Mouse (Mus musculus) neural tube, embryonic 11.5 days (tissue): ENCODE results near the gene Rapsn. TPM values are rescaled to one million over a fixed set of nuclear protein-coding genes. Genes with fewer than 3 reads are reported as not detected.

Source experiments
- ATAC-seq: fragments of 200-750 bp; cut with Nextera tagmentation; 2 replicates; pipeline ENCODE4 v1.8.0; 2017; ENCODE audit warnings: moderate number of reproducible peaks, mild to moderate bottlenecking, moderate TSS enrichment, moderate library complexity; ENCODE audit not compliant: insufficient read depth, low FRiP score, low TSS enrichment
- DNase-seq: peaks from one replicate; pipeline ENCODE4 v3.0.0-alpha.2; 2015; ENCODE audit warnings: low spot score
- H3K27ac ChIP-seq: fragments of 300-500 bp; sonication (generic); 2 replicates; pipeline ENCODE4 v1.5.1; 2014; ENCODE audit warnings: low read depth, mild to moderate bottlenecking, low read length
- H3K27me3 ChIP-seq: fragments of 300-500 bp; sonication (generic); 2 replicates; pipeline ENCODE4 v1.6.1; 2014; ENCODE audit warnings: mild to moderate bottlenecking, low read length, mixed read lengths; ENCODE audit not compliant: control insufficient read depth, insufficient read depth
- H3K36me3 ChIP-seq: fragments of 300-500 bp; sonication (generic); 2 replicates; pipeline ENCODE4 v1.6.1; 2014; ENCODE audit warnings: mild to moderate bottlenecking, low read length, moderate library complexity, mixed read lengths; ENCODE audit not compliant: control insufficient read depth, insufficient read depth
- H3K4me1 ChIP-seq: fragments of 300-500 bp; sonication (generic); 2 replicates; pipeline ENCODE4 v1.6.1; 2014; ENCODE audit warnings: low read length, mixed read lengths; ENCODE audit not compliant: control insufficient read depth, insufficient read depth
- H3K4me2 ChIP-seq: fragments of 300-500 bp; sonication (generic); 2 replicates; pipeline ENCODE4 v1.6.1; 2014; ENCODE audit warnings: low read depth, mild to moderate bottlenecking, moderate library complexity
- H3K4me3 ChIP-seq: fragments of 300-500 bp; sonication (generic); 2 replicates; pipeline ENCODE4 v1.5.1; 2014; ENCODE audit warnings: low read depth, low read length
- H3K9ac ChIP-seq: fragments of 300-500 bp; sonication (generic); 2 replicates; pipeline ENCODE4 v1.6.1; 2014; ENCODE audit warnings: mild to moderate bottlenecking, low read length
- H3K9me3 ChIP-seq: fragments of 300-500 bp; sonication (generic); 2 replicates; pipeline ENCODE4 v1.6.1; 2016; ENCODE audit warnings: low read length; ENCODE audit not compliant: control insufficient read depth
- WGBS: fragments of 180-500 bp; shearing (Covaris S2); extraction: QIAGEN DNeasy Blood & Tissue Kit; methylation state at CpG from one replicate; pipeline ENCODE4 v1.1.7; 2014; 5-methylcytosine and 5-hydroxymethylcytosine counted together
- polyA plus RNA-seq: library from polyadenylated mRNA; unstranded; fragments of >200 nt; fragmentation: Nextera tagmentation; extraction: Ambion mirVana; gene quantifications from 2 replicates; pipeline ENCODE4 v1.2.1, GENCODE M21; 2014

The Rapsn gene
- polyA plus RNA-seq, 1 experiment from 2014 or later, result 3.7 TPM

- 96% methylated on average over 1 of the region's 1 CpGs for whole genome bisulfite sequencing
- H3K27me3 ChIP-seq, result no peaks in the 10 kb centered on the region
- H3K4me3 ChIP-seq, result no peak overlapping the region
Measured at GRCm38 (mm10) chr2:91023956-91024355, 11.5 kb upstream of the Rapsn start.

GRCm38 (mm10) chr2:91025081-91025516, 10.3 kb upstream of the Rapsn start:
- H3K4me2 ChIP-seq, result no peak overlapping the region
- no peak overlapping the region for H3K4me3 ChIP-seq
- ATAC-seq, result no peak
- H3K9me3 ChIP-seq, result no peaks in the 10 kb centered on the region
- H3K4me1 ChIP-seq, result no peaks in the 10 kb centered on the region
- WGBS, result 90% methylated on average over 1 of the region's 1 CpGs
- H3K27me3 ChIP-seq, result no peaks in the 10 kb centered on the region
- H3K27ac ChIP-seq, result no peak overlapping the region
- DNase-seq, result no peak
- H3K36me3 ChIP-seq, result peaks cover 2% of the 10 kb centered on the region
- H3K9ac ChIP-seq, result no peak overlapping the region

More at GRCm38 (mm10) chr2:91023956-91024355, 11.5 kb upstream of the Rapsn start:
- Histone ChIP-seq H3K9ac (no peak overlapping the region), H3K9me3 (no peaks in the 10 kb centered on the region), H3K4me1 (no peaks in the 10 kb centered on the region), H3K27ac (no peak overlapping the region), H3K4me2 (no peak overlapping the region), H3K36me3 (peaks cover 5% of the 10 kb centered on the region)
- ATAC-seq (no peak), DNase-seq (no peak)

GRCm38 (mm10) chr2:91026491-91026890, 8.9 kb upstream of the Rapsn start:
- ATAC-seq (no peak), DNase-seq (no peak)
- 90% methylated on average over 1 of the region's 1 CpGs for WGBS
- Histone ChIP-seq H3K9me3 (no peaks in the 10 kb centered on the region), H3K4me2 (no peak overlapping the region), H3K4me3 (no peak overlapping the region), H3K27me3 (no peaks in the 10 kb centered on the region), H3K4me1 (no peaks in the 10 kb centered on the region), H3K27ac (no peak overlapping the region), H3K9ac (no peak overlapping the region), H3K36me3 (no peaks in the 10 kb centered on the region; the same call in none of the 2 replicates)

- H3K9me3 ChIP-seq, result no peaks in the 10 kb centered on the region
- H3K27me3 ChIP-seq, result no peaks in the 10 kb centered on the region
- DNase-seq (no peak), ATAC-seq (no peak)
- 83% methylated on average over 9 of the region's 9 CpGs for WGBS
- H3K36me3 ChIP-seq, result no peaks in the 10 kb centered on the region; the same call in none of the 2 replicates
- H3K27ac ChIP-seq, result no peak overlapping the region
- H3K4me3 ChIP-seq, result no peak overlapping the region
- no peaks in the 10 kb centered on the region for H3K4me1 ChIP-seq
- no peak overlapping the region for H3K4me2 ChIP-seq
- H3K9ac ChIP-seq, result no peak overlapping the region
Measured at GRCm38 (mm10) chr2:91027391-91028214, 7.8 kb upstream of the Rapsn start.

GRCm38 (mm10) chr2:91031216-91031615, 4.2 kb upstream of the Rapsn start:
- Histone ChIP-seq H3K36me3 (no peaks in the 10 kb centered on the region), H3K4me2 (no peak overlapping the region), H3K27me3 (no peaks in the 10 kb centered on the region), H3K9ac (no peak overlapping the region), H3K9me3 (no peaks in the 10 kb centered on the region), H3K4me3 (no peak overlapping the region), H3K4me1 (no peaks in the 10 kb centered on the region), H3K27ac (no peak overlapping the region)
- DNase-seq (no peak), ATAC-seq (no peak)
- WGBS, result 91% methylated on average over 4 of the region's 4 CpGs

- WGBS, result 23% methylated on average over 3 of the region's 3 CpGs
- Histone ChIP-seq H3K4me3 (no peak overlapping the region), H3K4me1 (no peaks in the 10 kb centered on the region), H3K4me2 (no peak overlapping the region), H3K27ac (no peak overlapping the region), H3K9me3 (no peaks in the 10 kb centered on the region), H3K36me3 (no peaks in the 10 kb centered on the region), H3K9ac (no peak overlapping the region), H3K27me3 (no peaks in the 10 kb centered on the region)
- no peak for DNase-seq
- ATAC-seq, result no peak
Measured at GRCm38 (mm10) chr2:91033000-91033399, 2.4 kb upstream of the Rapsn start.

GRCm38 (mm10) chr2:91041786-91042185, 6.4 kb downstream of the Rapsn start:
- no peak overlapping the region for H3K4me3 ChIP-seq
- H3K4me1 ChIP-seq, result no peaks in the 10 kb centered on the region
- no peaks in the 10 kb centered on the region for H3K9me3 ChIP-seq
- no peak overlapping the region for H3K27ac ChIP-seq
- 72% methylated on average over 8 of the region's 8 CpGs for WGBS
- DNase-seq (no peak), ATAC-seq (no peak)
- no peaks in the 10 kb centered on the region for H3K36me3 ChIP-seq
- no peak overlapping the region for H3K4me2 ChIP-seq
- H3K9ac ChIP-seq, result no peak overlapping the region
- H3K27me3 ChIP-seq, result no peaks in the 10 kb centered on the region

GRCm38 (mm10) chr2:91042651-91043398, 7.4 kb downstream of the Rapsn start:
- ATAC-seq (no peak), DNase-seq (no peak)
- Histone ChIP-seq H3K27ac (no peak overlapping the region), H3K4me3 (no peak overlapping the region), H3K9me3 (no peaks in the 10 kb centered on the region), H3K4me1 (no peaks in the 10 kb centered on the region), H3K9ac (no peak overlapping the region), H3K27me3 (no peaks in the 10 kb centered on the region), H3K4me2 (no peak overlapping the region), H3K36me3 (no peaks in the 10 kb centered on the region)
- WGBS, result 73% methylated on average over 21 of the region's 21 CpGs
